Mouse (Mus musculus) embryonic facial prominence, embryonic 14.5 days (tissue): ENCODE measurements at regions not wholly inside any gene's neighbourhood (a gene's known extent, or its start where the extent isn't known, plus 50 kb on each side); places are given as distances from the start of the nearest gene placed in this dataset.

Source experiments
- ATAC-seq: fragments of 200-750 bp; cut with Nextera tagmentation; 2 replicates; pipeline ENCODE4 v1.8.0; 2017; ENCODE audit warnings: low read depth, moderate number of reproducible peaks, moderate TSS enrichment
- DNase-seq: peaks from one replicate; pipeline ENCODE4 v3.0.0-alpha.2; 2015; ENCODE audit warnings: low spot score
- H3K27ac ChIP-seq: fragments of 300-500 bp; sonication (generic); replicated peaks from 2 replicates; pipeline ENCODE4 v1.5.1; 2014; ENCODE audit warnings: low read depth, mild to moderate bottlenecking, low read length, moderate library complexity
- H3K27me3 ChIP-seq: fragments of 300-500 bp; sonication (generic); replicated peaks from 2 replicates; pipeline ENCODE4 v1.6.1; 2014; ENCODE audit warnings: low read length; ENCODE audit not compliant: control insufficient read depth, insufficient read depth
- H3K36me3 ChIP-seq: fragments of 300-500 bp; sonication (generic); 2 replicates; pipeline ENCODE4 v1.6.1; 2014; ENCODE audit warnings: low read length, mixed read lengths; ENCODE audit not compliant: control insufficient read depth, insufficient read depth
- H3K4me1 ChIP-seq: fragments of 300-500 bp; sonication (generic); 2 replicates; pipeline ENCODE4 v1.6.1; 2014; ENCODE audit warnings: antibody characterized with exemption, low read length; ENCODE audit not compliant: control insufficient read depth, insufficient read depth
- H3K4me2 ChIP-seq: fragments of 300-500 bp; sonication (generic); 2 replicates; pipeline ENCODE4 v1.6.1; 2014; ENCODE audit warnings: low read depth, mild to moderate bottlenecking, low read length, moderate library complexity, mixed read lengths
- H3K4me3 ChIP-seq: fragments of 300-500 bp; sonication (generic); 2 replicates; pipeline ENCODE4 v1.5.1; 2014; ENCODE audit warnings: low read depth, mild to moderate bottlenecking, low read length
- H3K9ac ChIP-seq: fragments of 300-500 bp; sonication (generic); 2 replicates; pipeline ENCODE4 v1.6.1; 2014; ENCODE audit warnings: low read depth, mild to moderate bottlenecking, low read length, moderate library complexity, mixed read lengths
- H3K9me3 ChIP-seq: fragments of 300-500 bp; sonication (generic); 2 replicates; pipeline ENCODE4 v1.6.1; 2016; ENCODE audit warnings: low read length; ENCODE audit not compliant: control insufficient read depth
- WGBS: fragments of 180-500 bp; shearing (Covaris S2); extraction: QIAGEN DNeasy Blood & Tissue Kit; methylation state at CpG from one replicate; pipeline ENCODE4 v1.1.7; 2014; 5-methylcytosine and 5-hydroxymethylcytosine counted together

GRCm38 (mm10) chr4:7997575-7997953, 241.3 kb downstream of the Car8 start:
- Histone ChIP-seq H3K4me2 (no peak overlapping the region), H3K36me3 (no peaks in the 10 kb centered on the region), H3K9ac (no peak overlapping the region), H3K27me3 (no peaks in the 10 kb centered on the region), H3K27ac (no peak overlapping the region), H3K4me1 (no peaks in the 10 kb centered on the region), H3K9me3 (no peaks in the 10 kb centered on the region), H3K4me3 (no peak overlapping the region)
- no peak for ATAC-seq
- DNase-seq, result no peak

GRCm38 (mm10) chr4:7996923-7997574, 241.8 kb downstream of the Car8 start:
- ATAC-seq (peak; percentile 22; the same call in 1 of the 2 replicates), DNase-seq (peak; percentile 52)
- H3K27ac ChIP-seq, result no peak overlapping the region
- 72% methylated on average over 6 of the region's 6 CpGs for WGBS
- no peaks in the 10 kb centered on the region for H3K9me3 ChIP-seq
- no peaks in the 10 kb centered on the region for H3K27me3 ChIP-seq
- H3K36me3 ChIP-seq, result no peaks in the 10 kb centered on the region
- no peak overlapping the region for H3K9ac ChIP-seq
- H3K4me1 ChIP-seq, result no peaks in the 10 kb centered on the region
- H3K4me3 ChIP-seq, result no peak overlapping the region
- no peak overlapping the region for H3K4me2 ChIP-seq

GRCm38 (mm10) chr4:7992944-7993343, 245.9 kb downstream of the Car8 start:
- 68% methylated on average over 3 of the region's 3 CpGs for WGBS
- ATAC-seq (no peak), DNase-seq (no peak)
- H3K9ac ChIP-seq, result no peak overlapping the region
- no peaks in the 10 kb centered on the region for H3K4me1 ChIP-seq
- H3K4me2 ChIP-seq, result no peak overlapping the region
- no peaks in the 10 kb centered on the region for H3K9me3 ChIP-seq
- H3K4me3 ChIP-seq, result no peak overlapping the region
- no peaks in the 10 kb centered on the region for H3K36me3 ChIP-seq
- H3K27ac ChIP-seq, result no peak overlapping the region
- no peaks in the 10 kb centered on the region for H3K27me3 ChIP-seq

- Histone ChIP-seq H3K9me3 (no peaks in the 10 kb centered on the region), H3K4me3 (no peak overlapping the region), H3K4me2 (no peak overlapping the region), H3K4me1 (no peaks in the 10 kb centered on the region), H3K27me3 (no peaks in the 10 kb centered on the region), H3K36me3 (no peaks in the 10 kb centered on the region), H3K27ac (no peak overlapping the region), H3K9ac (no peak overlapping the region)
- DNase-seq (peak; percentile 27), ATAC-seq (no peak)
- 87% methylated on average over 1 of the region's 1 CpGs for WGBS
Observed at GRCm38 (mm10) chr4:7987781-7988180, 251.1 kb downstream of the Car8 start.

GRCm38 (mm10) chr4:7987346-7987745, 251.5 kb downstream of the Car8 start:
- H3K9me3 ChIP-seq, result no peaks in the 10 kb centered on the region
- ATAC-seq (no peak), DNase-seq (no peak)
- no peaks in the 10 kb centered on the region for H3K27me3 ChIP-seq
- H3K4me2 ChIP-seq, result no peak overlapping the region
- no peak overlapping the region for H3K9ac ChIP-seq
- H3K4me3 ChIP-seq, result no peak overlapping the region
- no peaks in the 10 kb centered on the region for H3K36me3 ChIP-seq
- WGBS, result 68% methylated on average over 3 of the region's 3 CpGs
- no peaks in the 10 kb centered on the region for H3K4me1 ChIP-seq
- no peak overlapping the region for H3K27ac ChIP-seq

- Histone ChIP-seq H3K27ac (no peak overlapping the region), H3K27me3 (no peaks in the 10 kb centered on the region), H3K4me3 (no peak overlapping the region), H3K36me3 (no peaks in the 10 kb centered on the region), H3K4me2 (no peak overlapping the region), H3K9ac (no peak overlapping the region), H3K4me1 (no peaks in the 10 kb centered on the region), H3K9me3 (no peaks in the 10 kb centered on the region)
- WGBS, result 87% methylated on average over 6 of the region's 6 CpGs
- ATAC-seq, result no peak
- no peak for DNase-seq
Observed at GRCm38 (mm10) chr4:7984814-7985213, 254.0 kb downstream of the Car8 start.

GRCm38 (mm10) chr4:7979772-7980351, 259.0 kb downstream of the Car8 start:
- ATAC-seq, result no peak

GRCm38 (mm10) chr4:7977661-7978444, 261.0 kb downstream of the Car8 start:
- no peak overlapping the region; the same call in 1 of the 2 replicates for H3K27ac ChIP-seq
- no peaks in the 10 kb centered on the region for H3K27me3 ChIP-seq
- H3K9me3 ChIP-seq, result no peaks in the 10 kb centered on the region
- peak; percentile 27 for DNase-seq
- no peaks in the 10 kb centered on the region for H3K36me3 ChIP-seq
- no peaks in the 10 kb centered on the region for H3K4me1 ChIP-seq
- WGBS, result 39% methylated on average over 5 of the region's 5 CpGs
- no peak overlapping the region for H3K4me2 ChIP-seq
- no peak for ATAC-seq
- H3K4me3 ChIP-seq, result no peak overlapping the region
- no peak overlapping the region for H3K9ac ChIP-seq

More at GRCm38 (mm10) chr4:7979772-7980351, 259.0 kb downstream of the Car8 start:
- no peak overlapping the region for H3K9ac ChIP-seq
- 84% methylated on average over 12 of the region's 12 CpGs for WGBS
- H3K27me3 ChIP-seq, result no peaks in the 10 kb centered on the region
- H3K36me3 ChIP-seq, result no peaks in the 10 kb centered on the region
- no peak overlapping the region for H3K27ac ChIP-seq
- no peak overlapping the region for H3K4me3 ChIP-seq
- no peak overlapping the region for H3K4me2 ChIP-seq
- DNase-seq, result no peak
- no peaks in the 10 kb centered on the region for H3K9me3 ChIP-seq
- no peaks in the 10 kb centered on the region for H3K4me1 ChIP-seq
